Mouse (Mus musculus): ENCODE results near the gene Mlxip.
A peak's percentile ranks its signal among the peaks of the same experiment; 100 is the strongest.

The Mlxip gene

DNA sequence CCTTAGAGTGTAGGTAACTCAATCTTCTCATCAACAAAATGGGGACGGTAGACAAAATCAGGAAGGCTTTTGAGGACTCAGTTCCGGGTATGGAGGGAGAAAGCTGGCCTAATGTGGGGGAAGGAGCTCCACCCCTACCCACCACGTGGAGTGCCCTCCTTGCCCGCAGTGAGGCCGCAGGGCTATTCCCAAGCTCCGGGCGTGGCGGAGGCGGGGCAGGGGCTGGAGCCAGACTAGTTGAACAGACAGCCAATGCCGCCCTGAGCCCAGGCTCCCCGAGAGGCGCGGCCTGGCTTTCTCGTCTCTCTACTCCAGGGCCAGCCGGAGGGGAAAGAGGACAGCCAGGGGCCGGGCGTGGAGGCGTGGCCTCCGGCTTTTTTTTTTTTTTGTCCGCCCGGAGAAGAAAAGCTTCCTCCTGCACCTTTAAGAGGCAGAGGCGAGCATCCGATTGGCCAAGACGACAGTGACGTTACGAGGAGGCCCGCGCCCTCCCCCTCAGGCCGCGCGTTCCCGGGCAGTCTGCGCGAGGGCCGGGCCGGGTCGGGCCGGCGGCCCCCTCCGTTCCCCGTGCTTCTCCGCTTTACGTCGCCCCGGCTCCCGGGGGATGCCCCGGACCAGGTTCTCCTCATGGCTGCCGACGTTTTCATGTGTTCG, at the start of gene Mlxip:
TSS of gene Mlxip (plus strand) at position 496 of the 654 bp plus-strand sequence.
- peak; percentile 95 for DNase-seq

DNA sequence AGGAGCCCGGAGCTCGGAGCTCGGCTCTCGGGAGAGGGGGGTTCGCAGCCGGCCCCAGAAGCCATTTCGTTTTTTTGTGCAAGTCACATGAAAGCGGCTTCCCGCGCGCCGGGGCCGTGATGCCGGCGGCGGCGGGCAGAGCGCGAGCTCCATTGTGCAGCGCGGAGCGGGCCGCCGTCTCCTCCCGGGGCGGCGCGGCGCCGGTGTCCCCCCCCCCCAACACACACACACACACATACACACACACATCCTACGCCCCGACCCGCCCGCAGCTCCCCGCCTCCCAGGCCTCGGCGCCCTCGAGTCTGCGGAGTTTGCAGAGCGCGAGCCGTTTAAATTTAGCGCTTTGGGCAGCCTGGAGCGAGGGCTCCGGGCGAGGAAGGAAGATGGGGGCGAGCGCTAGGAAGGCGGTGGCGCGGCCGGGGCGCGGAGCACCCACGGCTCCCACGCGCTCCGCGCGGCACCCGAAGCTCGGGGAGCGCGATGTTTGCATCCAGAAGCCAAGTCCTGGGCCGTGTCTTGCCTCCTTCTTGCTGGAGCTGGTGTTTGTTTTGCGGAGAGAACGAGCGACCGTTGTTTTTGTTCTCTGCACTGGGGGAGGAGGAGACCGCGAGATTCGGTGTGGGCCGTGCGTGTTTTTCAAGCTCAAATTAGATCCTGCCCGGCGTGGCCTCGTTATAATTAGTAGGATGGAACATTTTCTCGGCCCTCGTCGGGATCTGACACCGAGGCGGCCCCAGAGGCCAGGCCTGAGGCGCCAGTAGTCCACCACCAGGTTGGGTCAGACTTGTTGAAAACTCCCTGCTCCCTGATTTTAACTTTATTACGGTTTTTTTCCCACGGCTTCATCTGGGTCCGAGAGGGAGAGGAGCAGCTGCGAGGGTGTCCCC, 49.4 kb upstream of the Mlxip start:
- peak; percentile 74 for DNase-seq

DNA sequence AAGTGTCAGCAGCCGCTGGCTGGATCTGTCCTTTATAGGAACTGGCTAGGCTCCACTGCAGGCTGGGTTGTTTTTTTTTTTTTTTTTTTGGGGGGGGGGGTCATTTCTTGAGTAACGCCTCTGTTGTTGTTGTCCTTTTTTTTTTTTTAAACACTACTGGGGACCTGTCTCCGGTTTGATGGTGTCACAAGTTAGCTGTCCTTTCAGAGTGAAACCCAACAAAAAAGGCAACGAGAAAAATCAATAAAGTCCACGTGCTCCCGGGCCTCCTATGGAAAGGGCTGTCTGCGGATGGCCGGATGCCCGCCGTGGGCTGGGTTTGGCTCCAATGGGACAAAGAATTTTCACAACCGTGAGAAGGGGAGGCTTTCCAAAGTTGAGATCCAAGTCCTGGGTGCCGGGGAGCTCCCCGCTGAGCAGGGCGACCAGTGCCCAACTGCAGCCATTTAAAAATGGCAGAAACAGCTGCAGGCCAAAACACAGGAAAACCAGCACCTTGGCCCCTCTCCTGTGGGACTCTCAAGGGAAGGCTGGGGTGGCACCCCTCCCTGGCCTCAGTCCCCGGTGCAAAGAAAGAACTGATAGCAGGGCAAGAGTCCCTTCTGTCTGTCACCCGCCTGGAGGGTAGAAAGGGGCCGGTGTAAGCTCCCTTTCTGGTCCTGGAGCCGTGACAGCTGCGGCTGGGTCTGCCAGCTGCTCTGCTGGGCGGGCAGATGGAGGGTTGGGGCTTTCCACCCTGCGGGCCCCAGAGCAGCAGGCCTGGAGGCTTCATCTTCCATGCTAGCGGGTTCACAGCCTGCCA, 48.5 kb upstream of the Mlxip start:
- DNase-seq, result peak; percentile 83

DNA sequence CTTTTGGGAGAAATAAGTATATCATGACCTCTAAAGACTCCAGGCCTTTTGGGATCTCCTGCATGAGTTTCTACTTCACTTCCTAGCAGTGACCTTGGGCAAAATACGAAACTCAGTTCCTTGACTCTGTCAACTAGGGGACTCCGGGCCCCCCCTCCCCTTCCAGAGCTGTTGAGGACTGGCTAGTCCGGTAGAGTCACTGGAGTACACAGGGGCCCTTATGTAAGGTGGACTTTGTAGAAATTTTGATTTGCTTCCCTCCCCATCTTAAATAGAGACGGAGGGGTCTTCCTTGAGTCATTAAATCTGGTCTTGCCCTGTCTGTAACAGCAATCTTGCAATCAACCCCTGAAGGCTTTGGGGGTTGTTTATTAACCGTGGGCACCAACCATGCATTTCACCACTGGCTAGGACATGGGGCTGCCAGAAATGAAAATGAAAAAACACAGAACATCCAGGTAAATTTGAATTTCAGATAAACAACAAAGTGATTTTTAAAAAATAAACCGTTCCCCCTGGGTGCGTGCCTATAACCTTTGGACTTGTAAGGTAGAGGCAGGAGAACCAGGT, 47.8 kb upstream of the Mlxip start:
- peak; percentile 84 for DNase-seq

DNA sequence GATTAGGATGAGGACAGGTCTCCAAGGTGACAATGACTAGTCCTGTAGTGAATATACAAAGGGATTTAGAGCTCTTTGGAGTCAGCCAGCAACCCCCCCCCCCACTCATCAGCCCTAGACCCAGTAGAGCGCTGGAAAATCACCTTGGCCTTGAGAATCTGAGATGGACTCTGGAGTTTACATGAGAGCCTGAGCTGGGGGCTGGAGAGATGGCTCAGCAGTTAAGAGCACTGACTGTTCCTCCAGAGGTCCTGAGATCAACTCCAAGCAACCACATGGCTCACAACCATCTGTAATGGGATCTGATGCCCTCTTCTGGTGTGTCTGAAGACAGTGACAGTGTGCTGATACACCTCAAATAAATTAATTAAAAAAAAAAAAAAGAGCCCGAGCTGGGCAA, 46.6 kb upstream of the Mlxip start:
- peak; percentile 39 for DNase-seq

DNA sequence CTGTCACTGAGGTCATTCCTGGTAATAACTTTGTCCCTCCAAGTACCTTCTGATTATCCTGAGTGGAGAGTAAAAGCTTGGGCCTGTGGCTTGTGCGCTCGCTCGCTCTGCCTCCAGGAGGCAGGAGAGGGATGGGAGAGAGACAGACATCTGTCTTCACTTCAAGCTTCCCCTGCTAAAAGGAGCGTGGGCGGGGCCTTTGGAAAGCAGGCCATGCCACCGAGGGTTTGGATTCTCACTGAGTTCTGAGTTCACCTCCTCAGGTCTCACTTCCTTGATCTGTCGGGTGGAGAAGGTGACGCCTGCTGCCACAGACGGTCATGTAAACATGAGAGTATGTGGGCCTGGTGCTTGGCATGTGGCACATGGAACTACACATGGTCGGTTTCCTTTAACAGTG, 44.2 kb upstream of the Mlxip start:
- peak; percentile 57 for DNase-seq

DNA sequence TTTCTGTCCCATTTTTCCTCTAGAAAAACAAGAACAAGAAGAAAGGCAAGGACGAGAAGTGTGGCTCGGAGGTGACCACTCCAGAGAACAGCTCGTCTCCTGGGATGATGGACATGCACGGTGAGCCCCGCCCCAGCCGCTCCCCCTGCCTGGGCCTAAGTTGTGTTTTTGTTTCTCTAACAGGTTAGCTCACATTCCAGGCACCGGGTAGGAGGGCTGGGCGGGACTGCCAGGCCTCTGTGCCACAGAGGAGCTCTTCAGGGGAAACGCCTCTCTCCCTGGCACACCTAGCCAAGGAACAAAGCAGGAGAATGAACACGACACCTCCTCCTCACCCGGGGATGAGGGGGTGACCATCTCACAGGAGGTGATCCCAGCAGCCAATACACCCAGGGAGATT, 38.7 kb upstream of the Mlxip start:
- DNase-seq, result peak; percentile 84

DNA sequence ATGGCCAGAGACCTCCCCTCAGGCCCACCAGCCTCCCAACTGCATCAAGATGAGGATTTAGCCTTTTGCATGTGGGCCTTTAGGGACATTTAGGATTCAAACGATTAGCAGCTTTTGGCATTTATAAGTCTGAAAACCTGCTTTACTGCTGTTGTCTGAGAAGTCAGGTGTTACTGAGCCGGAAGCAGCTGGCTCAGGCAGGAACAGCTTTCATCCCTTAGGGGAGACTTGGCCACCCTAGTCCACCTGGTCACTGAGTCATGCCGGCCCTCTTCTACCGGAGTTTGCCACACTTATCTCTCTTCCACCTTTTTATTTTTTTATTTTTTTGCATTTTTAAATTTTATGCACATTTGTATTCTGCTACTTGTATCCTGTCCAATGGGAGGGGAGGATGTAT, 37.3 kb upstream of the Mlxip start:
- DNase-seq, result no peak

DNA sequence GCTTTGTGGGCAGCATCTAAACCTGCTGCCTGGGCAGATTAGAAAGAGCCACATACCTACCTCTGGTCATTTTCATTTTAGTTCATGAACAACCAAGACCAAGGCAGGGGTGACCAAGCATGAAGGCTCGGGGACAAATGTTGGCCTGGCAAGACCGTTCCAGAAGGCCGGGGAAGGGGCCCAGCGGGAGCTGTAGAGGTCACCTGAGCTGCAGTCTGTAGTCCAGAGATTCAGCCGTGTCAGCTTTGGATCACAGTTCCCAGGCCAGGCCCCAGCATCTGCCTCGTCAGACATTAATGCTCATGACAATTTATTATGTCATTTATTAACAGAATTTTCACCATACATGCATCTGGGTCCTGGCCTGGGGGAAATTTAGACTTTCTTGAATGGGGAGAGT, 35.2 kb upstream of the Mlxip start:
- DNase-seq, result peak; percentile 90

DNA sequence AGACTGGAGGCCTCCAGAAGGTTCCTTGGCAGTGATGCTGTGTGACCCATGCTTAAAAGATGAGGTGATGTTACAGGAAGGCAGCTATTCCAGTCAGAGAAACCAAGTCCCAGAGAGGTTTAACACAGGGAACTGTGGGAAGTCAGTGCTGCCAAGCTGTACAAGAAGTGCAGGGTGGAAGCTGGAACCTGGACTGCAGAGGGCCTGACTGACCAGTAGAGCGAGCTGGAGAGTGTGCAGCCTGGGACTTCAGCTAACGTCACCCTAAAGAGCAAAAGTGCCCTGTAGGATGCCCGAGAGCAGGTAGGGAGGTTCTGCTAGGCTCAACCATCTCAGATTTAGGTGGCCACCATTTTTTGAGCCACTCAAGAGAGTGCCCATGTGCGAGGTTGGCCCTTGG, 31.7 kb upstream of the Mlxip start:
- DNase-seq, result no peak

DNA sequence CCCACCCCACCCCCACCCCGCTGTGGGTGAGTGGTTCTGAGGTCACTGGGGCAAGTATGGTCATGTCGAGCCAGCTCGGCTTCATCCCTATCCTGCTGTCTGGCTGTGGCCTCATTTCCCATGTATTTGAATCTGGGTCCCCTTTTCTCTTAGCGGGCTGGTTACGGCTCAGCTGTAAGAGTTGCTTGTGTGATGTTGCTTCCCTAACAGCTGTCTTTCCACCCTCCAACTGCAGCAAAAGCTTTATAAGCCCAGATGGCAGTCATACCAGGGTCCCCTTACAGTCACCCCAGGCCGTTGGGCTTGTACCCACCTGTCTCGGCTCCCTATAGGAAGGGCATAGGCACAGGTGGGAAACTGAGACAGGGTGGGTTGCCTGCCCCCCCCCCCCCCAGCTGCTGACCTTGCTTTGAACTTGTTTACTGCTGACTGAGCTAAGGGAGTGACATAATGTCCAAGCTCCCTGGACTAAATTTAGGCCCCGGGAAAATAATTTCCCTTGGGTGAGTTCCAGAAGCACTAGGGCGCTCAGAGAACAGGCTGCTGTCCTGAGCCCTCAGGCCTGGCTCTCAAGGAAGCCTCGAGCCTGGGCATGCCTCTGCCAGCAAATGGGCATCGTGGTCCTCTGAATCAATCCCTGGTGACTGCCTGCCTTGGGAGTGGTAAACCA, 30.2 kb upstream of the Mlxip start:
- DNase-seq, result peak; percentile 83

DNA sequence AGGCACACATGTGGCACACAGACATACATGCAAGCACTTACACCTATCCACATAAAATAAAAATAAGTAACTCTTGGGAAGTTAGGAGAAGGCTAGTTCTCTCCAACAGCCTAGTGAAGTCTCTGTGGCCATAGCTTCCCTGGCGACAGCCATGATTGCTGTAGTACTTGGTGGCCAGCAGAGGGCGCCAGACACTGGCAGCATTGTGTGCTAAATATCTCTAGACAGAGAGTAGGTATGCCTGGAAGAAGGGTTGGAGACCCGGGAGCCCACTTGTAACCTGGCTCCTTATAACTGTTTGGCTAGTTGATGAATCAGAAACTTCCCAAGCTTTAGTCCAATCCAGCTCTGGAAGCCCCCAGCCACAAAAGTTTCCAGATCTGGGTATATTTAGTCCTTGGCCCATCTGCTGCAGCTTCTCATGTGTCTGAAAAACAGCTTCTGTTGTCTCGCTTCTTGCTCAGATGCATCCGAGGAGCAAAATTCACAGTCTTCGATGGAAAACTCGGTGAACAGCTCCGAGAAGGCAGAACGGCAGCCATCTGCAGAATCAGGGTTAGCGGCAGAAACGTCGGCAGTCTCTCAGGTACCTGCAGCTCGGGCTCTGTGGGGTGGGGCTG, 25.6 kb upstream of the Mlxip start:
- DNase-seq, result peak; percentile 63

DNA sequence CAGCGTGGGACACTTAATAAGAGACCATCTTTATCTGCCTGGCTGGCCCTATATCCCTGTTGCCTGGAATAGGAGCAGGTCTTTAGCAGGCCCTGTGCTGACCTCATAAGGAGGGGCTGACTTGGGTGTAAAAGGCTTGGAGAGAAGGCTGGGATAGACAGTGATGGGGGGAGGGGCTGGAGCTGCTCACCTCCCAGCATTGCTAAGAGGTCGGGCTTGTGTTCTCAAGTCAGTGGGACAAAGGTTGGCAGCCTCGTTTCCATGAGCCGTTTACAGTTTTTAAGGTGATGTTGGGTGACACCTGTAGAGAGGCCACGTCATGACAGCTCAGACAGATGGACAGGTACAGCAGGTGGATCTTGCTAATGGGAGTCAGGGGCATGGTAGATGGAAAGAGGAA, 24.5 kb upstream of the Mlxip start:
- peak; percentile 53 for DNase-seq

DNA sequence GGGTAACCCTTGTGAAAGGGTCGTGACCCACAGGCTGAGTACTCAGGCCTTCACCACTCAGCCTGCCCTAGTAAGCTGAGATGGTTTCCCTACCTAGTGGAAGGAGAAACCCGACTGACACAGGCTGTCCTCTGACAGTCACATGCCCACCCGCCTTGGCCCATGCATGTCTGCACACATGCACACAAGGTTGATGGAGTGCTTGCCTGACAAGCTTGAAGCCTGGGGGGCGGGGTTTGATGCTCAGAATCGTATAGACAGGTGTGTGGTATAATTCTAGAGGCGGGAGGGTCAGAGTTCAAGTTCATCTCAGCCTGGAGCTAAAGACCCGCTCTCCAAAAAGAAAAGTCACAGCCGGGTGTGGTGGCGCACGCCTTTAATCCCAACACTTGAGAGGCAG, 19.3 kb upstream of the Mlxip start:
- DNase-seq, result no peak

DNA sequence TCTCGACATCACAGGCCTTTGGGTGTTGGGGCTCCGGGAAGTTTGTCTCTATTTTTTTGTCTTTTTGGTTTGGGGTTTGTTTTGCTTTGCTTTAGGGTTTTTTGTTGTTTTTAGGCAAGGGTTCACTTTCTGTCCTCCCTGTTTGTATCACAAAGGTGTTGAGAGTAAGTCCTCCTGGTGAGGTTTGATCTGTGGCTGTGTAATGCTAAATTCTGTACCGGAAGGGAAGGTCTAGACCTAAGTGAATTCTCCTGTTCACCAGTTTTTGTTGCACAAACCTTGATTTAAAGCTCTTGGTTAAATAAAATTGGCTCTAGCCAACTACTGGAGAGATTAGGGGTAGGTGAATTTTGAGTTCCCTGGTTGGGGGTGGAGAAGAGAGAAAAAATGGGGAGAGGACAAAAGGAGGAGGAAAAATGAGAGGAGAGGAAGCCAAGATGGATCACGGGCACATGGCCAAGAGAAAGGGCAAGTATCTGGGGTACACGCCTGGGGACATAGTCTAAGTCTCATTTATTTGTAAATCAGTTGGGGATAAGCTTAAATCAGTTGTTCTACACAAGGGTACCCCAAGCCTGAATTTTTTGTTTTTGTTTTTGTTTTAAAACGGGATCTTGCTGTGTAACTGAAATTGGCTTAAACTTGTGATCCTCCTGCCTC, 18.7 kb upstream of the Mlxip start:
- no peak for DNase-seq

DNA sequence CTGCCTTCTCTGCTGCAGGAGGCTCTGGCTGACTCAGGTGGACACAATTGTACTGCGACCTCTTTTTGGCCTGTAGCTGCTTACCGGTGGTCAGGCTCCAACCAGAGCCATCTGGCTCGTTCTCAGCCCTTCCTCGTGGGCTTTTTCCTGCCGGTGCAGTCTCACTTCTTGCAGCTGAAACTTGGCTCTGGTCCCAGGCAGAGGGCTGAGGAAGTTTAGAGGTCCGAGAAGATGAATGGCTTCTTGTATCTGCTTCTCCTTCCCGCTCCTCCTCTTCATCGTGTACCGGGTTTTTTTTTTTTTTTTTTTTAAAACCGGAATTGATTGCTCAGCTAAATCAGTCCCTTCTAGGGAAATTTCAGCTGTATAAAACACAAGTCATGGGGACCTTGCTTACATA, 18.0 kb upstream of the Mlxip start:
- peak; percentile 93 for DNase-seq

DNA sequence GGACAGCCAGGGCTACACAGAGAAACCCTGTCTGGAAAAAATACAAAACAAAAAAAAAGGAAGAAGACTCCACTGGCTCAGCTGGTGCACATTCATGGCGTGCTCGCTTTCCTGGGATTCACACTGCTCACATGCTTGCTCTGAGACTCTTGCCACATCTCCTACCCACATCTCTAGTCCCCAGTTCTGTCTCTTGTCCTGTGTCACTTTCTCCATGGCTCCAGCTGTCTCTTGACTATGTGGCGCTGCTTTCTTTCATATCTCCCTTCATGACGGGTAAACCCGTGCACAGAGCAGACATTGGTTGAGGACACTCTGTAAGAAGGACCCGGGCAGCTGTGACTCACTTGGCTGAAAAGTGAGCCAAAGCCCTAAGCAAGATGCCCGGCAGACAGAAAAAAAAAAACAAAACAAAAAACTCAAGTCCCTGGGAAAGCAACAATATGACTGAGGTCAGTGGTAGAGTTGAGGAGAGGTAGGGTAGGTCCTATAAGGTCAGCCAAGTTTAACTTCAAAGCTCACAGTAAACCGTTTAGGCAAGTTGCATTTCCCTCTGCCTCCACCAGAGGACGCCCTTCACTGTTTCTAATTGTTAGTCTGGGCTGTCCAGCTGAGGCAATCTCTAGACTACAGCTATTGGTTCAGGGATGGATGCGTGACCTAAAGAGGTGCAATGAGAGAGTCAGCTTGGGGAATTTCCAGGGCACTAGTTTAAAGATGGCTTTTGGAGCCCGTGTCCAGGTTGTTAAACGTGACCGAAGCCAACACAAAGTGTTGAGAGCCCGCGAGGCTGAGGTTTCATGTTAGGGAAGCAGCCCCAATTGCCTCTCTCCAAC, 17.3 kb upstream of the Mlxip start:
- DNase-seq, result peak; percentile 80

DNA sequence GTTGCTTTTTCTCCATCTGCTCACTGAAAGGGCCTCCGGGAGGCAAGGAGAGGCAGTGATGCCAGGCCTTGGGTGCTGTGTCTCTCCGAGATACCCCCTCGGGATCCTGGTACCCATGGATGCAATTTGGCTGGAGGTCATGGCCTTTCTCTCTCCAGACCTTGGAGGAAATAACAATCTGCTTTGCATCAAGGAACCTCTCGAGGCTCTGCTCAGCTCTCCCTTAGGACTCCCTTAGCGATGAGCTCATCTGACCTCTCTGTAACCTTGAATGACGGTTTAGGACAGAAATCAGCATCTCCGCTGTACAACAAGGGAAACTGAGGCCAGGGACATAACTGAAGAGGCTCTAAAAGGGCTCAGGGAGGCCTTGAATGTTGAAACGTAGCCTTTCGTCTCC, 15.9 kb upstream of the Mlxip start:
- DNase-seq, result no peak

DNA sequence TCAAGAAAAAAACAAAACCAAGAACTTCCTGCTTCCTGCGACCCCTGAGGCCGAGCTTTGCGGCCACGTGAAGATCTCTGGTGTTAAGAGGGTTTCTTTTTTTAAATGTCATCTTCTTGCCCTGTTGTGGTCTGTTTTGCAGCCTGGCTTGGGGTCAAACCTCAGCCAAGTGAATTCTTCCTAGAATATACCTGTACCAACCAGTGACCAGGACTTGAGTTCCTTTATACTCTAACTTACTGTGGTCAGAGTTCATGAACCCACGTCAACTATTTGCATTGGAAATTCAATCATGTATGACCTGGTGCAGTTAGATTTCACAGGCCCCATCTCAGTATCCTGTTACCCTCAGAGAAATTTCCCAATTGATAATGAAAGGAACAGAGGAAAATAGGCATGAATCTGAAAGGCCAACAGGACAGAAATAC, 15.1 kb upstream of the Mlxip start:
- DNase-seq, result no peak

DNA sequence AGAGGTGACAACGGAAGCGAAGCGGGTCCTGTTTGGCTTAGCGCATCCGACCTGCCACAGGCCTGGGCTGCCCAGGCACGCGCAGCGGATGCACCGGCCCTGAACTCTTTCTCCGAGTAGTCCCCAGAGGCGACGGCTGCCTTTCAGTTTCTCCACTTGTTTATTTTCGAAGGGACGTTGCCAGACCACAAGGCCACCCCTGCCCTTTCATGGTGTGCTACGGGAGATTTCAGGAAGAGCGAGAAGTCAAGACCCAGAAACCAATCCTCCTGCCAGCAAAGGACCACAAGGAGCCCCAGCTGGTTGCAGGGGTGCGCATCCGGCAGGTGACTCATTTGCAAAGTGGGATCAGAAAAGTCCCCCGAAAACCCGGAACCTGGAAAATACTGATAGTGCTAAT, 12.6 kb upstream of the Mlxip start:
- DNase-seq, result peak; percentile 65

DNA sequence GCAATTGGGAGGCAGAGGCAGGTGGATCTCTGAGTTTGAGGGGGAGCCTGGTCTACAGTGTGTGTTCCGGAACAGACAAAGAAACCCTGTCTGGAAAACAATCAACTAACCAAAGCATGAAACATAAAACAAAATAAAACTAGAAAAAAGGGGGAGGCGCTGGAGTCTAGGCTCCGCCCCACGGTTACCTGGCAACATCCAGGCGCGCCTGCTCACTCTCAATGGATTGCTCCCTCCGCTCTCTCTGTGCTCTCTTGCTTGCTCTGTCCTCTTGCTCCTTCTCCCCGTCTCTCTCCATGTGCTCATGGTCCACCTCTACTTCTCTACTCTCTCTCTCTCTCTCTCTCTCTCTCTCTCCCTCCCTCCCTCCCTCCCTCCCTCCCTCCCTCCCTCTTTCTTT, 11.9 kb upstream of the Mlxip start:
- no peak for DNase-seq

All from kidney, postnatal 14 days (tissue).